Mouse (Mus musculus): ENCODE data around the gene Gfpt1. TPM values are rescaled to one million over a fixed set of nuclear protein-coding genes. Genes with fewer than 3 reads are reported as not detected.

Gfpt1 gene
- polyA plus RNA-seq, 1 experiment from 2014 or later: 10.2 TPM

DNA sequence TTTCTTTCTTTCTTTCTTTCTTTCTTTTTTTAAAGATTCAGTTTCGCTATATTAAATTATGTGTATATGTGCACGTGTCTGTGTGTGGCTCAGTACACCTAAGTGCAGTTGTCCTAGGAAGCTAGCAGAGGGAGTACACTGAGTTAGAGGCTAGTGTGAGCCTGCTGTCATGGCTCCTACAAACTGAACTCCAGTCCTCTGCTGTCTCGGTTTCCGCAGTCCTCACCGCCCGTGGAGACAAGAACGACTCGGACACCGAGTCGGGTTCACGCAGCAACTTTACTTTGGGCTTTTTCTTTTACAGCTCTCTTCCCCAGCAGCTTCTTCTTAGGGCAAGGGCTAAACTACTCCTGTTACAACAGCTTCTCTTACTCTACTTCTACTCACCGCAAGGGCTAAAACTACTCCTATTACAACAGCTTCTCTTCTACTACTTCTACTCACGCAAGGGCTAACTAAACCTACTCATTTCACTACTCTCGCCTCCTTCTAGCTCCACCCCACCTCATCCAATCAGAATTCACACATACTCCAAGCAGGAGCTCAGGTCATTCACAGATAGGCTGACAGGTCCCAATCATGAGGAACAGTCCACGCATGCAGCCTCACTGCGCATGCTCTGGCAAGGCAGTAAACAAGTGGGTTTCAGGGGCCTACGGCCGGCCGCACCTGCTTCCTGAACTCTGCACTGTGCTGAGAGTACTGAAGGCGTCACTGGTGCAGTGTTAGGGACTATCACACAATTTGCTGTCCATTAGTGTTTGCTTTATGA is 76.6 kb downstream of the Gfpt1 start:
- 0 out of 2 replicates have a peak, but pooled peaks have one; percentile 52 for ATAC-seq (replicated peaks; ENCODE audit: extremely low read depth, insufficient read depth, low FRiP score)
- WGBS: 84% methylated on average over 20 of the region's 20 CpGs
- Histone ChIP-seq H3K9me3 (replicated peaks; ENCODE audit: control insufficient read depth, low read length) (no peaks in the 10 kb centered on the region), H3K9ac (ENCODE audit: low read length) (no peak overlapping the region), H3K27ac (ENCODE audit: low read length) (no peak overlapping the region), H3K4me2 (ENCODE audit: low read depth, low read length) (no peak overlapping the region), H3K4me1 (ENCODE audit: control insufficient read depth, insufficient read depth, low read length) (no peaks in the 10 kb centered on the region; the same call in 1 of the 2 replicates), H3K4me3 (ENCODE audit: low read length) (no peak overlapping the region), H3K36me3 (ENCODE audit: control insufficient read depth, insufficient read depth) (no peaks in the 10 kb centered on the region), H3K27me3 (ENCODE audit: control insufficient read depth, insufficient read depth, low read length) (no peaks in the 10 kb centered on the region)

DNA sequence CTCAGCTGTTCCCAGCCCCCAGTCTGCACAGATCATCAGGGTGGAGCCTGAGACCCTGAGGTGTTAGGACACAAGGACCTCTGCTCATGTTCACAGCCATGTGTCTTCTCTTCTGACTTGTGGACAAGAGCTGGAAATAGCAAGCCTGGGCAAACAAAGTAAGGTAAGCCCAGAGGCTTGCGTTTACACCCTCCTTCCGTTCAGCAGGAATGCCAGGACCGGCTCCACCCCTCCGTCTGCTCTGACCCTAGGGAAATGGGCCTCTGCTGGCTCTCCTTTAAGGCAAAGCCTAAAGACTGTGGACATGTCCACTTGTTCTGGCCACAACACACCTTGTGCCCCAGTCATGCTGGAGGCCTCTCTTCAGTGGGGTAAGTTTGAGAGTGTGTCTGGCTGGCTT is 77.3 kb downstream of the Gfpt1 start:
- no peak for ATAC-seq (replicated peaks; ENCODE audit: extremely low read depth, insufficient read depth, low FRiP score)
- 59% methylated on average over 4 of the region's 4 CpGs for WGBS
- H3K4me2 ChIP-seq (ENCODE audit: low read depth, low read length): no peak overlapping the region

DNA sequence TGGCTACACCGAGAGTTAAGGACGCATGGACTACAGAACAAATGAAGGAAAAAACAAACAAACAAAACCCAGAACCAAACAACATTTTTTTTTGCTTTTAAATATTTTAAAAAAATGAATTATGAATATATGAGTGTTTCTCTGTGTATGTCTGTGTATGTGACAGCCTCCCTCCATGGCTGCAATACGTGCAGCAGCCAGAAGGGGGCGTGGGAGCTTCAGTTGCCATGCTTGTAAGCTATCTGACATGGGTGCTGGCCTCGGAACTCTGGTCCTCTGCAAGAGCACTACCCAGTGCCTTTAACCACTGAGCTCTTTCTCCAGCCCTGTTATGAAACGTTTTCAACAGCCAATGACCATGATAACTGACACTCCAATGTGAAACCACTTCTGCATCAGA is 78.0 kb downstream of the Gfpt1 start:
- WGBS: 81% methylated on average over 6 of the region's 6 CpGs
- H3K9ac ChIP-seq (ENCODE audit: low read length): no peak overlapping the region
- no peak overlapping the region for H3K4me2 ChIP-seq (ENCODE audit: low read depth, low read length)
- no peaks in the 10 kb centered on the region for H3K27me3 ChIP-seq (ENCODE audit: control insufficient read depth, insufficient read depth, low read length)
- no peaks in the 10 kb centered on the region for H3K36me3 ChIP-seq (ENCODE audit: control insufficient read depth, insufficient read depth)
- H3K4me3 ChIP-seq (ENCODE audit: low read length): no peak overlapping the region
- no peak overlapping the region for H3K27ac ChIP-seq (ENCODE audit: low read length)
- no peaks in the 10 kb centered on the region for H3K9me3 ChIP-seq (replicated peaks; ENCODE audit: control insufficient read depth, low read length)
- no peaks in the 10 kb centered on the region; the same call in 1 of the 2 replicates for H3K4me1 ChIP-seq (ENCODE audit: control insufficient read depth, insufficient read depth, low read length)
- ATAC-seq (replicated peaks; ENCODE audit: extremely low read depth, insufficient read depth, low FRiP score): no peak

More for the DNA sequence above, 77.3 kb downstream of the Gfpt1 start:
- Histone ChIP-seq H3K27ac (ENCODE audit: low read length) (no peak overlapping the region), H3K9ac (ENCODE audit: low read length) (peak overlapping the region; percentile 16; the same call in 1 of the 2 replicates), H3K36me3 (ENCODE audit: control insufficient read depth, insufficient read depth) (no peaks in the 10 kb centered on the region), H3K4me3 (ENCODE audit: low read length) (no peak overlapping the region), H3K27me3 (ENCODE audit: control insufficient read depth, insufficient read depth, low read length) (no peaks in the 10 kb centered on the region), H3K9me3 (replicated peaks; ENCODE audit: control insufficient read depth, low read length) (no peaks in the 10 kb centered on the region), H3K4me1 (ENCODE audit: control insufficient read depth, insufficient read depth, low read length) (no peaks in the 10 kb centered on the region; the same call in 1 of the 2 replicates)

DNA sequence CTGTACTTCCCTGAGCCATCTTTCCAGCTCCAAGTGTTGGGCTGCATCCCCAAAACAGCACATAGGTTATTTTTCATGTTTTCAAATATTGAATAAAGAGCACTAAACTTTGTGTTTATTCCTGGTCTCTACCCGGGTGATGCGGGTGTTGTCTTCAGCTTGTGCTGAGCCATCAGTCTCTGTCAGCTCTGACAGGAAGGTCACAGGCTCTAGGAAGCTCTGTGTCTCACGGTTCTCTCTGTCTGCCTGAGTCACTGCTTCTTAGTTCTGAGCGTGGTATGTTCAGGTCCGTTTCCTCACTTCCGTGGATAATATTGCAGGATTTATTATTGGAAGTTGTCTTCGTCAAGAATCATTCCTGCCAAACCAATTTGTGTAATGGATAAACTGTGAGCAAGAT is 79.3 kb downstream of the Gfpt1 start:
- no peak overlapping the region for H3K4me2 ChIP-seq (ENCODE audit: low read depth, low read length)
- ATAC-seq (replicated peaks; ENCODE audit: extremely low read depth, insufficient read depth, low FRiP score): no peak
- H3K27ac ChIP-seq (ENCODE audit: low read length): no peak overlapping the region
- H3K9me3 ChIP-seq (replicated peaks; ENCODE audit: control insufficient read depth, low read length): no peaks in the 10 kb centered on the region
- H3K4me3 ChIP-seq (ENCODE audit: low read length): no peak overlapping the region
- H3K36me3 ChIP-seq (ENCODE audit: control insufficient read depth, insufficient read depth): no peaks in the 10 kb centered on the region
- peaks cover 1% of the 10 kb centered on the region for H3K4me1 ChIP-seq (ENCODE audit: control insufficient read depth, insufficient read depth, low read length)
- 63% methylated on average over 7 of the region's 7 CpGs for WGBS
- H3K27me3 ChIP-seq (ENCODE audit: control insufficient read depth, insufficient read depth, low read length): no peaks in the 10 kb centered on the region
- no peak overlapping the region for H3K9ac ChIP-seq (ENCODE audit: low read length)

DNA sequence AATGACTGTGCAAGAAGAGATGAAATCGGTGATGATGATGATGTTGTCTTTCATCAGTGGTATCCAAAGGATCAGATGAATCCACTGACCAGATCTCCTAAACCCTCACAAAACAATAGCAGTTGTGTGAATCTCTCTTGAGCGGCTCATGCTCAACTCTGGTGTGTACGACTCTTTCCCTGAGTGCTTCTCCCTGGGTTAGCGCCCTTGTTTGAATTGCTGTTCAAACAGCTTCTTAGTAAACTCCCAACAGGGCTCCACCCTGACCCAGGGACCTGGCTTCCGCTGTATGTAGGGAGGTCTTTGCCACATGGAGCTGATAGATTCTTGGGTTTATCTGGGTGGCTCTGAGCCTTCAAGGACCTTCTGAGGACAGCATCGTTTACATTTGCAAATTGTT is 80.8 kb downstream of the Gfpt1 start:
- 77% methylated on average over 6 of the region's 6 CpGs for WGBS

DNA sequence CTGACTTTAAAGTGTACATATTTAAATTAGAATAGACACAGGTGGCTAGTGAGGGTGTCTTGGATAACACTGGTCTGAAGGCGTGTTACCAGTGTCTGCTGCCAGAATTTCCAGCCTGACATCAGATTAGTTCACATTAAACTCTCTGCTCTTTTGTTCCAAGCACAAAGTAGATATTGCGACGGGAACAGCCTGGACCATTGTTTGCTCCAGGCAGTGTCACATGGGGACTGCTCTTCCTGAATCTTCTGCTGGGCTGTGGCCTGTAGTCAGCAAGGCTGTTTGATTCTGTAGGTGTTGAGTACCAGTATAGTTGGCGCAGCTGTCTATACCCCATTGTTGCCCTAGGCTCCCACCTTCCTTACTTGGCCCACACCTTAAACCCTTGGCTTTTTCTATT is 81.3 kb downstream of the Gfpt1 start:
- Histone ChIP-seq H3K36me3 (ENCODE audit: control insufficient read depth, insufficient read depth) (no peaks in the 10 kb centered on the region), H3K27ac (ENCODE audit: low read length) (no peak overlapping the region), H3K4me2 (ENCODE audit: low read depth, low read length) (no peak overlapping the region), H3K9ac (ENCODE audit: low read length) (no peak overlapping the region), H3K4me1 (ENCODE audit: control insufficient read depth, insufficient read depth, low read length) (peaks cover 6% of the 10 kb centered on the region), H3K9me3 (replicated peaks; ENCODE audit: control insufficient read depth, low read length) (no peaks in the 10 kb centered on the region), H3K4me3 (ENCODE audit: low read length) (no peak overlapping the region), H3K27me3 (ENCODE audit: control insufficient read depth, insufficient read depth, low read length) (no peaks in the 10 kb centered on the region)
- ATAC-seq (replicated peaks; ENCODE audit: extremely low read depth, insufficient read depth, low FRiP score): no peak
- WGBS: 71% methylated on average over 4 of the region's 4 CpGs

More for the DNA sequence above, 80.8 kb downstream of the Gfpt1 start:
- no peak overlapping the region for H3K4me2 ChIP-seq (ENCODE audit: low read depth, low read length)
- H3K27me3 ChIP-seq (ENCODE audit: control insufficient read depth, insufficient read depth, low read length): no peaks in the 10 kb centered on the region
- H3K36me3 ChIP-seq (ENCODE audit: control insufficient read depth, insufficient read depth): no peaks in the 10 kb centered on the region
- H3K4me3 ChIP-seq (ENCODE audit: low read length): no peak overlapping the region
- no peaks in the 10 kb centered on the region for H3K9me3 ChIP-seq (replicated peaks; ENCODE audit: control insufficient read depth, low read length)
- no peak for ATAC-seq (replicated peaks; ENCODE audit: extremely low read depth, insufficient read depth, low FRiP score)
- H3K4me1 ChIP-seq (ENCODE audit: control insufficient read depth, insufficient read depth, low read length): peaks cover 6% of the 10 kb centered on the region
- H3K27ac ChIP-seq (ENCODE audit: low read length): no peak overlapping the region
- H3K9ac ChIP-seq (ENCODE audit: low read length): no peak overlapping the region

DNA sequence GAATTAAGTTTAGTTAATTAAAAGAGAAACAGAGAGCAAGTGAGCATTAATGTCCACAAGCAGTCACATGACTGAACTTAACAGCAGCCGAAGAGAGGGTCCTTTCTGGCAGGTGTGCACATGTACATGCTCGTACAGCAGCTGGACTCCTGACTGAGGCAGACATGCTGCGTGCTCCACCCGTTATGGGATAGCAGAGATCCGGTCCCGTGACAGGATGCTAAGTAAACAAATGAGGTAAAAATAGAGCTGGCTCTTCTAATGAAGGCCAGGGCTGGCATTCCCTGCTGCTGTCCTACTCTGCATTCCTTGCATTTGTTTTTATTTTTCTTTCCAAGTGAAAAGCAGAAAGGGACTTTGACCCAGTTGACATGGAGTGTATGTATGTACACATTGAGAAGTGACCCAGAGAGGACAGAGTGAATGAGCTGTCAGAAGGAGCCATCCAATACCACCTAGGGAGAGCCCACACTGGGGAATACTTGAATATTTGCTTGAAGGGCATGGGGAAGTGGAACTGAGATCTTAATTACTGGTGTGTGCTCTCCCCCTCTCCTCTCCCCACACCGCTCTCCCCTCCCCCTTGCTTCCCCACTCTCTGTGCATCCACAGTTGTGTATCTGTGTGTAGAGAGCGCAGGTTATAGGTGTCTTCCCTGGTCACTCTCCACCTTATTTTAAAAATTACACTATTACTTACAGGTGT is 84.6 kb downstream of the Gfpt1 start:
- 0 out of 2 replicates have a peak overlapping the region, but pooled peaks have one; percentile 16 for H3K4me2 ChIP-seq (ENCODE audit: low read depth, low read length)
- H3K4me3 ChIP-seq (ENCODE audit: low read length): no peak overlapping the region
- no peaks in the 10 kb centered on the region for H3K36me3 ChIP-seq (ENCODE audit: control insufficient read depth, insufficient read depth)
- 37% methylated on average over 8 of the region's 8 CpGs for WGBS
- H3K9me3 ChIP-seq (replicated peaks; ENCODE audit: control insufficient read depth, low read length): 0 out of 2 replicates have a peak, but pooled peaks cover 2% of the 10 kb centered on the region
- ATAC-seq (replicated peaks; ENCODE audit: extremely low read depth, insufficient read depth, low FRiP score): peak; percentile 55; the same call in 1 of the 2 replicates
- no peak overlapping the region for H3K27ac ChIP-seq (ENCODE audit: low read length)
- no peak overlapping the region for H3K9ac ChIP-seq (ENCODE audit: low read length)
- peaks cover 6% of the 10 kb centered on the region for H3K4me1 ChIP-seq (ENCODE audit: control insufficient read depth, insufficient read depth, low read length)
- no peaks in the 10 kb centered on the region for H3K27me3 ChIP-seq (ENCODE audit: control insufficient read depth, insufficient read depth, low read length)

DNA sequence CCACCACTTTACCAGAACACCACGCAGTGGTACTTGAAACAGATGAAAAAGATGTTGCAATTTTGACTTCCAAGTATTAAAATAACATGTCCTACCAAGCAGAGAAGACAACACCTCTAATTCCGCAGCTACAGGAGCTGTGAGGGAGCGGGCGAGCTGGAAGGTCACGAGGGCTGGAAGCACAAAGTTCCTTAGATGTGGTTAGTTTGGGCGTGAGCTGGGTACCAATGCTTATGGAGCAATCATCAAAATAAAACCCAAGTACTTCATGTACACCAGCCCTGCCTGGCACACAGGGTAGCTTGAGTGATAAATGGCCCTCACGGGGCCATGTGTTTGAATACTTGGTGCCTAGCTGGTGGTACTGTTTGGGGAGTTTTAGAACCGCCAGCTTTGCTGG is 87.2 kb downstream of the Gfpt1 start:
- Histone ChIP-seq H3K27me3 (ENCODE audit: control insufficient read depth, insufficient read depth, low read length) (no peaks in the 10 kb centered on the region), H3K4me1 (ENCODE audit: control insufficient read depth, insufficient read depth, low read length) (peaks cover 6% of the 10 kb centered on the region), H3K4me3 (ENCODE audit: low read length) (no peak overlapping the region), H3K4me2 (ENCODE audit: low read depth, low read length) (no peak overlapping the region), H3K36me3 (ENCODE audit: control insufficient read depth, insufficient read depth) (no peaks in the 10 kb centered on the region), H3K9me3 (replicated peaks; ENCODE audit: control insufficient read depth, low read length) (0 out of 2 replicates have a peak, but pooled peaks cover 2% of the 10 kb centered on the region), H3K27ac (ENCODE audit: low read length) (no peak overlapping the region), H3K9ac (ENCODE audit: low read length) (no peak overlapping the region)
- 84% methylated on average over 8 of the region's 8 CpGs for WGBS
- no peak for ATAC-seq (replicated peaks; ENCODE audit: extremely low read depth, insufficient read depth, low FRiP score)

DNA sequence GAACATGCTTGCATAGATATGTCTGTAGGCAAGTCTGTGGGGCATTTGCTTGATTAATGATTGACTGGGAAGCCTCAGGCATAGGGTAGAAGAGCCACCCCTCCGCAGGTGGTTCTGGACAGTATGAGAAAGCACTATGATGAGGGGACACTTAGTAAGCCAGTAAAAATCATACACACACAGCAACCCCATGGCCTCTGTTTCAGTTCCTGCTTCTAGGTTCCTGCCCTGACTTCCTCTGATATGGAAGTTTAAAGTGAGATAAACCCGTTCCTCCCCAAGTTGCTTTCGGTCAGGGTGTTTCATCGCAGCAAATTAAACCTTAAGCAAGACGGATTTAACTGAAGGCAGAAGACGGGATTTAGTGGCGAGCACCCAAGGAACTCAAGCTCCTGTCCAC is 88.0 kb downstream of the Gfpt1 start:
- 88% methylated on average over 7 of the region's 7 CpGs for WGBS
- peaks cover 6% of the 10 kb centered on the region for H3K4me1 ChIP-seq (ENCODE audit: control insufficient read depth, insufficient read depth, low read length)
- H3K9me3 ChIP-seq (replicated peaks; ENCODE audit: control insufficient read depth, low read length): 0 out of 2 replicates have a peak, but pooled peaks cover 2% of the 10 kb centered on the region
- no peak overlapping the region for H3K9ac ChIP-seq (ENCODE audit: low read length)
- ATAC-seq (replicated peaks; ENCODE audit: extremely low read depth, insufficient read depth, low FRiP score): no peak
- no peak overlapping the region for H3K4me2 ChIP-seq (ENCODE audit: low read depth, low read length)
- no peak overlapping the region for H3K4me3 ChIP-seq (ENCODE audit: low read length)
- no peaks in the 10 kb centered on the region for H3K27me3 ChIP-seq (ENCODE audit: control insufficient read depth, insufficient read depth, low read length)
- no peaks in the 10 kb centered on the region for H3K36me3 ChIP-seq (ENCODE audit: control insufficient read depth, insufficient read depth)
- no peak overlapping the region for H3K27ac ChIP-seq (ENCODE audit: low read length)

Data from heart, embryonic 16.5 days (tissue).